Mouse (Mus musculus) thymus, postnatal 25 days (tissue): Measurements from ENCODE around the gene Actr3.
A peak's percentile ranks its signal among the peaks of the same experiment; 100 is the strongest.
"Not testable (repeated sequence)": the region's sequence is repeated elsewhere in the genome, so short reads cannot be mapped to it uniquely, and the experiment has no call there.

ENCODE experiments used
- DNase-seq: peaks from one replicate; pipeline ENCODE4 v3.0.0; 2022

Gene Actr3

GRCm38 (mm10) chr1:125437927-125438326 lies 2.4 kb upstream of the Actr3 start:
- peak; percentile 25 for DNase-seq

GRCm38 (mm10) chr1:125437161-125437560 lies 1.6 kb upstream of the Actr3 start:
- no peak for DNase-seq

GRCm38 (mm10) chr1:125435018-125435368 lies 534 bp downstream of the Actr3 start:
- DNase-seq: no peak

- DNase-seq: peak; percentile 77
Observed at GRCm38 (mm10) chr1:125434485-125435001, 984 bp downstream of the Actr3 start.

GRCm38 (mm10) chr1:125431286-125431685 lies 4.2 kb downstream of the Actr3 start:
- no peak for DNase-seq

- no peak for DNase-seq
Observed at GRCm38 (mm10) chr1:125430737-125431136, 4.8 kb downstream of the Actr3 start.

GRCm38 (mm10) chr1:125429984-125430383 lies 5.5 kb downstream of the Actr3 start:
- DNase-seq: no peak

GRCm38 (mm10) chr1:125428315-125428714 lies 7.2 kb downstream of the Actr3 start:
- no peak for DNase-seq

- DNase-seq: no peak
Observed at GRCm38 (mm10) chr1:125426387-125427045, 9.0 kb downstream of the Actr3 start.

GRCm38 (mm10) chr1:125419906-125420305 lies 15.6 kb downstream of the Actr3 start:
- DNase-seq: no peak

- DNase-seq: no peak
Observed at GRCm38 (mm10) chr1:125418732-125419131, 16.8 kb downstream of the Actr3 start.

- DNase-seq: no peak
Observed at GRCm38 (mm10) chr1:125407220-125407619, 28.3 kb downstream of the Actr3 start.

- DNase-seq: no peak
Observed at GRCm38 (mm10) chr1:125395391-125395790, 40.1 kb downstream of the Actr3 start.

GRCm38 (mm10) chr1:125393324-125393723 lies 42.2 kb downstream of the Actr3 start:
- not testable (repeated sequence) for DNase-seq

- DNase-seq: not testable (repeated sequence)
Observed at GRCm38 (mm10) chr1:125390065-125390754, 45.3 kb downstream of the Actr3 start.

- DNase-seq: not testable (repeated sequence)
Observed at GRCm38 (mm10) chr1:125389634-125390033, 45.9 kb downstream of the Actr3 start.

- DNase-seq: no peak
Observed at GRCm38 (mm10) chr1:125388370-125388769, 47.2 kb downstream of the Actr3 start.

- DNase-seq: no peak
Observed at GRCm38 (mm10) chr1:125386217-125386616, 49.3 kb downstream of the Actr3 start.

- DNase-seq: peak; percentile 48
Observed at GRCm38 (mm10) chr1:125382622-125383021, 52.9 kb downstream of the Actr3 start.

GRCm38 (mm10) chr1:125378889-125379288 lies 56.6 kb downstream of the Actr3 start:
- no peak for DNase-seq

GRCm38 (mm10) chr1:125372855-125373254 lies 62.7 kb downstream of the Actr3 start:
- DNase-seq: no peak

GRCm38 (mm10) chr1:125370779-125371178 lies 64.7 kb downstream of the Actr3 start:
- DNase-seq: peak; percentile 46

GRCm38 (mm10) chr1:125365576-125365975 lies 70.0 kb downstream of the Actr3 start:
- no peak for DNase-seq

GRCm38 (mm10) chr1:125351416-125352037 lies 84.0 kb downstream of the Actr3 start:
- no peak for DNase-seq
